Mouse (Mus musculus): Measurements from ENCODE around the gene 3110009E18Rik.

Gene 3110009E18Rik

DNA sequence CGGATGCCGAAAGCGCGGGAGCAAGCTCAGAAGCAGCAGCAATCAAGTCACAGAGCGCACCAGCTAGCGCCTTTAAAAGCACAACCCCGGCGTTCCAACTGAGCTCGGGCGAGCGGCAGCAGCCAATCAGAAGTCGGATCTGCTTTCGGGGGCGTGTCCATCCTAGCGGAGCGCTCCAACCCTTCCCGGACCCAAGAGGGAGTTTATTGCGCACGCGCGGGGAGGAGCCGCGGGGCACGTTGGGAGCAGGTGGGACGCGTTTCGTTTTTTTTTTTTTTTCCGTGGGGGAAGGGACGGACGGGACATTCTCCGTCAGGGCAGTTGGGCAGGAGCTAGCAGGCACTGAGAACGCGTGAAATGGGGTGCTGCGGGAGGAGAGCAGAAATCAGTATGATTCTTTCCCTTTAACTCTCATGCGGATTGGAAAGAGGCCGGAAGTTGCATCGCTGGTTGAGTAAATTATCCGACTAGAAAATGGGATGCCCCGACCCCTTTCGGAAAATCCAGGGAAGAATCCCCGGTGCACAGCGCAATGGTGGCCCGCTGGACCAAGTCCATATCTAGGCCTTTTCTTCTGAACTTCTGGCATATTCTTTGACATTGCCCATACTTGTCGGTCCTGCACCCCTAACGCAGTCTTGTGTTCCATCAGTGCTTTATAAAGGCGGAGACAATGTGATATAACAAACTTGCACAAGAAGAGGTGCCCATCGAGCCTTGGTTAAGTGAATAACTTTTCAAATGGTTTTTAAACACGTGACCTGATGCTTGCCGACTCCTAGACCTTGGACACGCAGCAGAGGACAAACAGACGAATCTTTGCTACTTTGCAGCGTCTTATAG lies at the start of gene 3110009E18Rik, which contains the start of gene Dbi:
3110009E18Rik (plus strand) TSS at position 219 of the 843 bp plus-strand sequence.
Dbi (minus strand) TSS at position 110 of the 843 bp plus-strand sequence.
- peak; percentile 86 to 88 for DNase-seq

DNA sequence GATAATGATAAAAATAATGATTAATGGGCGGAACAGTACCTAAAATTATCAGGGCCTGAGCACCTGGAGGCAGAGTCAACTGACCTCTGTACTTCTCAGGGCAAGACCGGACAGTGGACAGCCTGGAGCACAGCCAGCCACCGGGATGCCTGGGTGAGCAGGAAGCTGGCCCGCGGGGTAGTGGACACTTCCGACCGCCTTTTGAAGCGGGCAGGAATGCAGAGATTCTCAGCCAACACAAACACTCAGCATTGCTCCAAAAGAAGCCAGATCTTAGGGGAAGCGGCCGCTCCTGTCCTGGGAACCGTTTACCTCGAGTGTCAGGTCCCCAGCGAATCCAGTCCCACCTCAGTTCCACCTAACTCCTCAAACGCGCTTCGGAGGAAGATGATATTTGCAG lies 48.1 kb upstream of the 3110009E18Rik start:
- DNase-seq = no peak

DNA sequence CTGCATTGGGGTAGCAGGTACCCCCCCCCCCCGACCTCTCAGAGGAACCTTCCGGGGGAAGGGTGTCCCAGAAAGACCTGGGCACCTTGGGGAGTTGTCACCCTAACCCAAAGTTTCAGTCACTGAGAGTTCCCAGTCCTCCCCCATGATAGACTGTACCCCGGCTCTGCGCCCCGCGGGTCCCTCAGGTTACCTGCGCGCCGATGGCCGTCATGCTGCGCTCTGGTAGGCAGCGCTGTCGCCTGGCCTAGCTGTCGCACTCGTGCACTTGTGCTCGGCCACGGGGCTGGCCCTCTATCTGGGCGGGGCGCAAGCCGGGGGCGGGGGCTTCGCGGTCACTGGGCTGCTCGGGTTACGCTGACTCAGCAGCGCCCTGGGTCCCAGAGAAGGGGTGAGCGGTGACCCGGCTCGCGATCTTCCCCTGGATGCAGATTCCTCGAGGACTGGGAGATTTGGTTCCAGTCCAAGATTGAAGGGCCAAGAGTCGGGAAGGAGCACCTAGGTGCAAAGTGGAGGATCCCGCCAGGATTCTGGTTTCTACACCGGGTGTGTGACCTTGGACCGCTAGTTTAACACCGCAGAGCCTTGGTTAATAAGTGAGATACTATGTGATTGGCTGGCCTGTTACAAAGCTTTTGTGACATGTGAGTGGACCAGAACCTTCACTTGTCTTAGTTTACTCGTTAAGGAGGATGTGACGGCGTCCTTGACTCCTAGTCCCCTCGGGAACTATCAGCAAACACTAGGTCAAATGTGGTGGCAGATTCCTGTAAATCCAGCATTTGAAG lies 47.3 kb upstream of the 3110009E18Rik start, which contains the start of gene Tmem37:
Tmem37 (minus strand) TSS at position 556 of the 788 bp plus-strand sequence.
- DNase-seq = peak; percentile 6

DNA sequence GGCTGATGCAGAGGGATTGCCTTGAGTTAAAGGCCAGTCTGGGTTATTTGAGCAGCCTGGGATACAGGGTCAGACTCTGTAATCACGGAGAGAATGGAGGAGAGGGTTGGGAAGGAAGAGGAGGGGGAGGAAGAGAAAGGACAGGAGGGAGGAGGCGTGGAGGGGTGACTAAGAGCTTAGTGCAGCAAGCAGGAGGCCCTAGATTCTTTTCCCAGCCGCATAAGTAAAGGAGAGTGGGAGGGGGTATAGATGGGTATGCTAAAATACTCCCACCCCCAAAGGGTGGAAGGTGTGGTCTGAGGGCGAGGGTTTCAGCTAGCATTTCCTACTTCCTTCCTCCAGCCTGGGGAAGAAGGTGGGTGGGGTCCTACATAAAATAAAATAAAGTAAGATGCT lies 46.7 kb upstream of the 3110009E18Rik start:
- DNase-seq = no peak

DNA sequence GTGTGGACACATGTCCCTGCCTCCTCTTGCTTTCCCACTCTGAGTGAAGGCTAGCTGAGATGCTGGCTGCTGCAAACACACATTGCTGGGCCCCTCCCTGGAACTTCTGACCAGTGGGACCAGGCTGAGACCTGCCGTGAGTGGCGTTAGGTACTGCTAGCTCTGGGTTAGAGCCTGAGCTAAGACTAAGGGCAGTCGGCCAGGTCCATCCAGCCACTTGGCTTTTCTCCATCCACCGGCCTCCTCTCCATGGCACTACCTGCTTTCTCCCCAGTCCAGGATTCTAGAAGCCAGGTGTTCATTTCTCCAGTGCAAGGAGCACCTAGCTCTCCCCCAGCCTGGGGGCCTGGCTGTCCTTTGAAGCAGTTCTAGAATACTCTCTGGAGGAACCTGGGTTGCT lies 46.1 kb upstream of the 3110009E18Rik start:
- no peak for DNase-seq

DNA sequence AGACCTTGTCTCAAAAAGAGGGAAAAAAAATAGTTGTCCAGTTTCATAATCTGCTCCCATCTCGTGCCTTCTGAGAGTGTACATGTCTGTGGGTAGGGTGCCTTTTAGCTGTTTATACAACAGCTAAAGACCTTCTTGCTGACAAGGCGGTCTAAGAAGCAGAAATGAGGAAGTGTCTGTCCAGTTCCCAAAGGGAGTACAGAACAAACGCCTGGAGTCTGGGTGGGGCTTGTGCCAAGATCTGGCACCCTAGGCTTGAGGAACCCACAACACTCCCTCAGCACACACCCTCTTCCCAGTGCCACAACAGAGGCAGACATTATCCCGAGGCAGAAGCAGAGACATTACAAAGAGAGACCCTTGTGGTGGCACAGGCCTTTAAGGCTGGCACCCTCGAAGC lies 45.5 kb upstream of the 3110009E18Rik start:
- DNase-seq = no peak

DNA sequence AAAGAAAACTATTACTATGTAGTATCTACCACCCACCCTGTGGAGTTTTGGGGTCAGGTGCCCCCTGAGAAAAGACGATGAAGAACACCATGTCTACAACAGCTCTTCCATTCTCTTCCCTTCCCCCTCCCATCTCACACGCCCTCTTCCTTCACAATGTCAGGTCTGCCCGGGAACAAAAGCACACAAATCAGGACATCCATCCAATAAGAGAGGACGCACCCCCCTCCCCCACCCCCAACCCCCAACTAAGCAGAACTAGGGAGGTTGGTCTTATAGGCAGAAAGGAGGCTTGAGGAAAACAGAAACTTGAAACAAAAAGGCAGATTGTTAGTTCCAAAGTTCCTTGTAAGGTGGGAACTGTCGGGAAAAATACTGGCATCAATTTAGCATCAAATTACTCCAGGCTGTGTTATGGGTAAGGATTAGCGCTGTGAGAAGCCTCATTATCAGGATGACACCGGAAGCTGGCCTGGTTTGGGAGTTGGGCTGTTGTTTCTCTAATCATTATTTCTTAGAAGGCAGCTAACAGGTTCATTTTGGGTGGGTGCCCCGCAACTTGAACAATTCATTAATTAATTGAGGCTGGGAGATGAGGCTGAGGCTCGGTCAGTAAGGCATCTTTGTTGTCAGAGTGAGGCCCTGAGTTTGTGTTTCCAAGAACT lies 43.1 kb upstream of the 3110009E18Rik start:
- no peak for DNase-seq

DNA sequence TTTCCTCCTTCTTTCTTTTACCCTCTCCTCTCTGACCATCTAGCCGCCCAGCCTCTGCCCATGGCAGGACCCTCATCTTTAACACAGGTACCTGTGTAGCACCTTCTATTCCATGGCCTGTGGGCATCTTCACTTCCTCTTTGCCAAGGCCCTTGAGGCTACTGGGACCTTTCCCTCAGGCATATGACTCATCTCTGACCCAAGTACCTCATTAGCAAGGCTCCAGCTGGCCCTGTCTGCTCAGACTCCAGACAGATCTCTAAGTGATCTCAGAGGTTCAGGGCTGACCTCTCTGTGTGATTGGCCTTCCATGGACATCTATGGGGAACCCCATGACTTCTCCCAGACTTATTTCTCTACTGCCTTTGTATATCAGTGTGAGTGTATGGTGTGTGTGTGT lies 40.4 kb upstream of the 3110009E18Rik start:
- DNase-seq = no peak

DNA sequence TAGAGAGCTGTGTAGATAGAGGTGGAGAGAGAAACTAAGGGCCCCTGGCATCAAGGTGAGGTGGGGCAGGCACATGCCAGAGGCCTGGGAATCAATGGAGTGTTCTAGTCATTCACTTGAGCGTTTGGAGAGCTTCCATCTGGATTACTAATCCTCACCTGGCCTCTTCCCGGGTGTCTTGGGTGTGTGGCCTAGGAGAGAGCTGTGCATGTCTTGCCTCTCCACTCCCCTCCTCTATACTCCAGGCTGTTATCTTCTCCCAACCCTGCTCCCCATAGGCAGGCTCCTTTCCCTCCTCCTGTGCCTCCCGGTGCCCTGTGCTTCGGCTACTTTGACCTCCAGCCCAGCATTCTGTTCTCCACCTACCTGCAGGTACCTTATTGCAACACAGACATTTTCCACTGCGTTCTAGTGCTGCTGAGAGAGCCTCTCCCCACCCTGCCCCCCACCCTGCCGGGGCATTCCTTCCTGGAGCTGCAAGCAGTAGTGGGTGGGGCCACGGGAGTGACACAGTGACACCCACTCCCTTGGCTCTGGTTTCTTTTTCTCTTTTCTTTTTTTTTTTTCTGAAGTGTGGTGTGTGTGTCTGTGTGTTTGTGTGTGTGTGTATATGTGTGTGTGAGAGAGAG lies 37.9 kb upstream of the 3110009E18Rik start:
- DNase-seq = no peak

DNA sequence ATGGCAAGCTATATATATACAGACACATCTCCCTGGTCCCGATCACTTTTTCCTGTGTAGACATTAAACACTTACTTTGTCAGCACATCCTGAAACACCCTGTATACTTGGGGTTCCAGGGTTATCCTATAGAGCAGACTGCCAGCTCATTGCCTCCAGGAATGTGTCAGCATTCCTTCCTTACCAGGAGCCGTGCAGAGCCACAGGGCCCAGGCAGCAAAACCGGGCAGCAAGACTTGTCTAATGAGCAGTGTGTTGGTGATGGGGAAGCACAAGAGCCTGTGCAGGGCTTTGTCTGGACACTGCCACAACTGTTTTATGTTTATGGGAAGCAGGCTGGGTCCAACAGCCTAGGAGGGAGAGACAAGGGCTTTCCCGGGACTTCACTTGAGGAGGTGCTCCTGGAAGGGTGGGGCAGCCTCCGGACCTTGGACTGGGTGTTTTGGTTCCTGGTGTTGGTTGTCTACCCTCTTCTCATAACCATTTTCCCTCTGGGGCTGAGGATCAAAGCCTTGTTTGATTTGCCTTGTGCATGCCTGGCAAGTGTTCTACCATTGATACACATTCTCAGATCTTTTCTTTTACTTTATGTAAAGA lies 37.0 kb upstream of the 3110009E18Rik start:
- no peak for DNase-seq

DNA sequence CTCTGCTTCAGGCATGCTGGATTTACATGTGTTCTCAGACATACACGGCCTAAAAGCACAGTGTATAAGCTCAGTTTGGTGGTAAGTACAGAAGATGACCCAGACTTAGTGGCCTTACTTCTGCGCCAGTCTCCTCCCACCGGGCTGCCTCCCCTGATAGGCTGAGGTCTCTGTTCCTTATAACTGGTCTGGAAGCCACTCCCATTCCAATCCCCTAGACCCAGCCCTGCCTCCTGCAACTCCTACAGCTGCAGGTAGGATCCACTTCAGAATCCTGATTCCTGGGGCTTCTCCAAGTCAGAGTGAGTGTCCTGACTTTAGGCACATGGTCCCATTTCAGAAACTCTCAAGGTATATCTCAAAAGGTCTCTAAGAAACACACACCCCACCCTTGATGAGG lies 35.3 kb upstream of the 3110009E18Rik start:
- DNase-seq = no peak

DNA sequence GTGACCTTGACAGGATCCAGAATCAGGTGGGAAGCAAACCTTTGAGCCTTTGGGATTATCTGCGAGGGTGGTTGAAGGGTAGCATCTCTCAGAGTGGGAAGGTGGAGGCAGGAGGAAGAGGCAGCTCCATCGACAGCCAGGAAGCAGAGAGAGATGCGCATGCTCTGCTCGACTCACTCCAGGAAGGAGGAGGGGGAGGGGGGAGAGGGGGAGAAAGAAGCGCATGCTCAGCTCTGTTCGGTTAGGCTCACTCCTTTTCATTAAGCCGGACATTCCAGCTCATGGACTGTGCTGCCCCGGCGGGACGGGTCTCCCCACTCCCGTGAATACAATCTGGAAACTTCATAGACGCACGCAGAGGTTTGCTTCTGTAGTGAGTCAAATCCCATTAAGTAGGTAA lies 34.3 kb upstream of the 3110009E18Rik start:
- DNase-seq = no peak

DNA sequence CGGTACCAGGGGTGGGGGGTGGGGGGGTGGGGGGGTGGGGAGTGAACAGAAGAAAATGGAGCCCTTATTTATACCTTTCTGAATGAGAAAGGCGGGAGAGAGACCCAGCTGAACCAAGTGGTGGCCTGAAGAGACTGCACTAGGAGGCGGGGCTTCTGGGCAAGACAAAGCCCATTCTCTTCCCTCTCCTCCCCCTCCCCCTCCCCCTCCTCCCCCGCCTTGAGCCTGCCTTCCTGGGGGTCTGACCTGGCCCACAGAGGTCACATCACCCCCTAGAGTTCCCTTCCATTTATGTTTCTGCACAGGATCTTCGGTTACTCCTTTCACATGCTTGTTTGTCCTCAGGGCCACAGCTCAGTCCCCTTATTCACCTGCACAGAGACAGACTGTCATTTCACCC lies 31.8 kb upstream of the 3110009E18Rik start:
- no peak for DNase-seq

DNA sequence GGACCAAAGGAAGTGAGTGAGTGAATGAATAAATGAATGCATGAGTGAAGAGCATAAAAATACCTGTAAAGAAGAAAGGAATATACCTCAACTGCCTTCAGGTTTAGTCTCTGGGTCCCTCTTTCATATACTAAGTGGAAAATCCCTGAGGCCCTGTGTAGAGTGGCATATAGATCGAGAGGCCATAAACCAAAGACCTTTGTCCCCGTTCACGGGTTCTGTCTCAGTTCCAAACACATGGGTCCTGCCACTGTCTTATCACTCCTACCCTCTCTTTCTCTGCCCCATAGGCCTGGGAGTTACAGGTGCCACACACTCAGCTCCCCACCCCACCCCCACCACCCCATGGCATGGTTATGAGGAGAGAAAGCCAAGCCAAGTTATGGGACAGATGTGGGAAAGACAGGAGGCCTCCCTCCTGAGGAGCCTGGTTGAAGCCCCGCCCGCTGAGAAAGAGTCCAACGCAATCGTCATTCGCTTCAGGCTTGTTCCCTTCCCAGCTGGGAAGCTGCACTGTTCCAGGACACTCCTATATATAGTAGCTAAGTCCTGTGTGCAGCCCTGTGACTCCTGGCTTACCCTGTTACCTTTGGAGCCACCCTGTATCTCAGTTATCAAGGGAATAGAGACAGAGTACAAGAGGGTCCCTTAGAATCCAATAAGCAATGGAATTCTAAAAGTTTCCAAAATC lies 30.0 kb upstream of the 3110009E18Rik start:
- no peak for DNase-seq

DNA sequence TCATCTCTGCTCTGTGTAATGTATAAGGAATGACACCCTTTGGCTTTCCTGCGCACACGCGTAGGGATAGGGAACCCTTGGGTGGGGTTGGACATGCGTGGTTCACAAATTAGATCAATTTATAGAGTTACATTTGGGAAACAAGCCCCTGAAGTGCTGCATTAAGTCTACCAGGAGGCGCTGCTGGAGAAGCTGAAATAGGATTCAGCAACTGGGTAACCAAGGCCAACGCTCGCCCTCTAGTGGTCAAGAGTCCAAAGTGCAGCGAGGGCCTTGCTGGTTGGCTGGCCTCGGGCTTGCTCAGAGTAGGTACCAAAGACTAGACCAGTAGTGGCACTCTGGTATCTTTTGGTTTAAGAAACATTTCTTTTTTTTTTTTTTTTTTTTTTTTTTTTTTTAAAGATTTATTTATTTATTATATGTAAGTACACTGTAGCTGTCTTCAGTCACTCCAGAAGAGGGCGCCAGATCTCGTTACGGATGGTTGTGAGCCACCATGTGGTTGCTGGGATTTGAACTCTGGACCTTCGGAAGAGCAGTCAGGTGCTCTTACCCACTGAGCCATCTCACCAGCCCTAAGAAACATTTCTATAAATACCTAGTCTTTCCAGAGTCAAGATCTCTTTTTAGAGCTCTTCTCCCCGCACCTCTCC lies 27.4 kb upstream of the 3110009E18Rik start:
- peak; percentile 82 to 83 for DNase-seq

DNA sequence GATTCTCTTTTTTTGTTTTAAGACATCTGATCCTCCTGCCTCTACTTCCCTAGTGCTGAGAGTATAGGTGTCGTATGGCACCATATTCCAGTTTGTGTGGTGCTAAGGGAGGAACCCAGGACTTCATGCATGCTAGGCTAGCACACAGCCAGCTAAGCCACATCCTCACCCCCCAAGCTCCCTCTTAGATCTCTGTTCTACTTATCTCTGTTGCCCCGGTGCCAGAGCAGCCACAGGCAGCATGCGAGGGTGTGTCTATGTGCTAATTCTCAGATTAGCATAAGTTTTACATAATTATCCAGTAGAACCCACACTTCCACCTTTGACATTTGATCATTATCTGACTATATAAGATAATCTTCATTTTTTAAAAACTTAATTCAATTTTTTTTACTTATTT lies 26.1 kb upstream of the 3110009E18Rik start:
- DNase-seq = no peak

DNA sequence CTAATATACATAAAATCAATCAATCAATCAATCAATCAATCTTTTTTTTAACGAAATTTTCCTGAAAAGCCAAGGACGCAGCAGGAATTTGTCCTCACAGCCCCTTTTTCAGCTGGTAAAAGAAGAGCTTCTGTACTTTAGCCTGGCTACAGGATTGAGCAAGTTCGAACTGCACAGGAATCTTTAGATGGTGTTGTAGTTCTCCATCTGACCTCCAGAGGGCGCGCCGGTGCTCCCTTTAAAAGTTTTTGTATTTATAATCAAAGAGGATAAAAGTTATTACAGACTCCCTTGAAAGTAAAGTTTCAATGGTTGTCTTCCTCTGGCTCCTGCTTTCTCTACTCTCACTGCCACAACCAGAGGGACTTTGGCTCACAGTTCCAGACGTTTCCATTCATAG lies 22.7 kb upstream of the 3110009E18Rik start:
- peak; percentile 80 to 82 for DNase-seq

DNA sequence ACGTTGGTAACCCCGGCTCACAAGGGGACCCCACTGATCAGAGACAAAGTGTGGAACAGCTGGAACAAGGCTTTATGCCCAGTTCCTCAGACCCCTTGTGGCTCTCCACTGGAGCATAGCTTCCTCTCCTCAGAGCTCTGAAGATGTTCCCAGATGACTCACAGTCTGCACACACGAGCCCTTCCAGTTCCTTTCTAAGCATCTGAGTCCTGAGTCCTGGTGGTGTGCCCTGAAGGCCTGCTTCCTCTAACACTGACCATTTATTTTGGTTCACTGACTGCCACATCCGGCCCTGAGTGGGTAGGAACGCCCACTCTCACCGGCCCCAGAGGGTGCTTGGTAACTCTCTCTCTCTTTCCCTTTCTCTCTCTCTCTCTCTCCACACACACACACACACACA lies 21.5 kb upstream of the 3110009E18Rik start:
- DNase-seq = peak; percentile 60 to 68

DNA sequence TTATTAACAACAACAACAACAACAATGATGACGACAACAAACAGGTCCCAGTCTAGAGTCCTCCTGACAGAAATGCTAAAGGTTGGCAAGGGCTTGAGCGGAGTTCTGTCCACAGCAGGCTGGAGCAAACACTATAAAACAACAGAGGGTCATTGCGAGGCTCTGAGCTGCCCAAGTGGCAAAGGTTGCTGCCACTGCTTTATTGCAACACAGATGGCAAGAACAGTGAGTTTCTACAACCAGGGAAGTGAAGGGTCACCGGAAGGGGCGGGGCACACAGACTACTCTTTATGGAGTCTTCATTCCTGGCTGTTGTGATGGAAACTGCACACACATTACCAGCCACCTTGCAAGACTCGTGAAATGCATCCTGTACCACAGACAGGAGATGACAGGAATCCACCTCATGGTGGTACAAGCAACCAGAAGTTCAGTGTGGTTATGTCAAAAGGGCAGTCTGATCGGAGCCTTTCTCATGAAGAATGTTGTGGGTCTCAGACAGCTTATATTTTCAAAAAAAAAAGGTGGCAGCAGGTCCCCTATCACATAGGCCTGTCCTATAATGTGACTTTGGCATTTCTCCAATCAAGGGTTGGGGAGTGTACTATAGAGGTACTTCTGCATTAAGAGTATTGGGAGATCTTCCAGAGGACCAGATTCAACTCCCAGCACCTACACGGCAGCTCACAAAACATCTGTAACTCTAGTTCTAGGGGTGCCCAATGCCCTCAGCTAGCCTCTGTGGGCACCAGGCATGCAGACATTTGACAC lies 20.3 kb upstream of the 3110009E18Rik start:
- DNase-seq = no peak

DNA sequence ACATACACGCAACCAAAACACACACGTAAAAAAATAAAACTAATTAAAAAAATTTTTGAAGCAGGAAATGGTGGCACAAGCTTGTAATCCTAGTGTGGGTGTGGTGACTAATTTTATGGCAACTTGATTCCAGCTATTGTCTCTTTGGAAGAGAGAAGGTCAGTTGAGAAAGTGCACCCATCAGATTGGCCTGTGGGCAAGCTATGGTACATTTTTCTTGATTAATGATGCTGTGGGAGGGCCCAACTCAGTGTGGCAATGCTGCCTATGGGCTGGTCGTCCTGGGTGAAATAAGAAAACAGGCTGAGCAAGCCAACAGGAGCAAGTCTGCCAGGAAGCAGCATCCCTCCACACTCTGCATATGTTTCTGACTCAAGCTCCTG lies 19.8 kb upstream of the 3110009E18Rik start:
- DNase-seq = no peak
